Mouse (Mus musculus) testis, postnatal 10 days (tissue): ENCODE measurements around the gene Cubn.

ENCODE experiments used
- DNase-seq: peaks from one replicate; pipeline ENCODE4 v3.0.0; 2021; ENCODE audit warnings: low spot score

The Cubn gene

GRCm38 (mm10) chr2:13234796-13235195 lies 256.8 kb downstream of the Cubn start:
- DNase-seq: no peak

- no peak for DNase-seq
These were observed 257.7 kb downstream of the Cubn start for GRCm38 (mm10) chr2:13233902-13234301.

- no peak for DNase-seq
These were observed 258.3 kb downstream of the Cubn start for GRCm38 (mm10) chr2:13233254-13233835.

- no peak for DNase-seq
These were observed 259.3 kb downstream of the Cubn start for GRCm38 (mm10) chr2:13232305-13232704.

GRCm38 (mm10) chr2:13229686-13230085 lies 261.9 kb downstream of the Cubn start:
- no peak for DNase-seq
